Mouse (Mus musculus) myocyte (in vitro differentiated cells): Measurements from ENCODE around the gene Tmem203.

ENCODE experiments used
- E2F4 ChIP-seq: IDR thresholded peaks from one replicate; pipeline ENCODE4 v1.6.1; 2011; ENCODE audit warnings: mild to moderate bottlenecking, control low read depth, moderate library complexity; ENCODE audit not compliant: insufficient read depth
- MAX ChIP-seq: IDR thresholded peaks from one replicate; pipeline ENCODE4 v1.6.1; 2011; ENCODE audit warnings: low read depth, mild to moderate bottlenecking, control low read depth
- POLR2A ChIP-seq: IDR thresholded peaks from one replicate; pipeline ENCODE4 v1.6.1; 2011; ENCODE audit warnings: low read depth, mild to moderate bottlenecking, control low read depth, moderate library complexity; ENCODE audit not compliant: insufficient read length
- REST ChIP-seq: IDR thresholded peaks from one replicate; pipeline ENCODE4 v1.6.1; 2011; ENCODE audit warnings: mild to moderate bottlenecking, control low read depth, moderate library complexity; ENCODE audit not compliant: insufficient read depth, insufficient read length
- SRF ChIP-seq: IDR thresholded peaks from one replicate; pipeline ENCODE4 v1.6.1; 2011; ENCODE audit warnings: low read depth; ENCODE audit not compliant: control insufficient read depth, insufficient read length
- TCF12 ChIP-seq: IDR thresholded peaks from one replicate; pipeline ENCODE4 v1.6.1; 2011; ENCODE audit warnings: mild to moderate bottlenecking, control low read depth; ENCODE audit not compliant: poor library complexity, insufficient read depth, severe bottlenecking
- USF1 ChIP-seq: IDR thresholded peaks from one replicate; pipeline ENCODE4 v1.6.1; 2011; ENCODE audit warnings: low read depth, mild to moderate bottlenecking, control low read depth, moderate library complexity

DNA sequence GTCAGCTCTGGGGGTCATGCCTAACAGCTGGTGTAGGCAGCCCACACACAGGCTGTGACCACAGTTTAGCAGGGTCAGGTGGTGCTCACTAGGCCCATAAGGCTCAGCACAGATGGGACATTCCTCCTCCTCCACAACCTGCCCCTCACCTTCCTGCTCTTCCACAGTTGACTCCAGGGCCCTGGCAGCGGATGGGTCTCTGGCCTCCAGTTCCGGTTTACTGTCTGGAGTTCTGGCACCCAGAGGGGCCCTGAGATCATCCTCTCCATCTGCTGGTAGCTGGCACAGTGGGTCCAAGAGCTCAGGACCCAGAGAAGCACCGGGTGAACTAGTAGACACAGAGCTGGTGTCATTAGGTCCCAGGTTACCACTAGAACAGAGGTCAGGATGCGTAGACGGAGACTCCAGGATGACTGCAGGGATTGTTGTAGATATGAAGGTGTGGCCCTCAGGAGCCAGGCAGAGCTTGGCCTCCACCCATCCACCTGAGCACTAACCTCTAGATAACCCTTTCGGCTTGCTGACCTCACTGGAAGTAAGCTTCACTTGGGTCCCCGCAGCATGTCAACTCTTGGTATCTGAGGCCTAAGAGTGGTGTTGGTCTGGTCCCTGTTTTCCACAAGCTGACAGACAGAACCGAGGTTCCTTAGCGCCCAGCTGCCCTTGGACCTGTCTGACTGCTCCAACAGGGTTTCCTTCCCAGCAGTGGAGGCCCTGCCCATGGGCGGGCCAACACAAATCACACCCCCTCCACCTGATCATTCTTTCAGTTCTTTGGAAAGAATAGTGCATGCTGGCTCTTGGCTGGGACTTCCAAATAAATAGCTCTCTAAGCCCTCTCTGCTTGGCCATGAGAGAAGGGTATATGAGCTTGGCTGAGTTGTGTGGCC, 8.8 kb upstream of the Tmem203 start, which contains the start of gene AL732309.1:
- TF ChIP-seq SRF = no peak
- TF ChIP-seq POLR2A = no peak
- TF ChIP-seq MAX = no peak
- no peak for TF ChIP-seq REST
- TF ChIP-seq TCF12 = no peak
- TF ChIP-seq E2F4 = no peak
- no peak for TF ChIP-seq USF1
